Mouse (Mus musculus) embryonic fibroblast, embryonic 13.5 days (primary cell): ENCODE measurements around the gene Trim3.

Experiments used
- CTCF ChIP-seq: IDR thresholded peaks from 2 replicates; pipeline ENCODE4 v1.5.1; 2011; ENCODE audit warnings: mild to moderate bottlenecking, control low read depth, low read length, moderate library complexity, borderline replicate concordance; ENCODE audit not compliant: insufficient read depth
- POLR2A ChIP-seq: IDR thresholded peaks from 2 replicates; pipeline ENCODE4 v1.6.1; 2011; ENCODE audit warnings: low read depth, mild to moderate bottlenecking, control low read depth, low read length, moderate library complexity

GRCm38 (mm10) chr7:105641936-105642335 lies 8.6 kb upstream of the Trim3 start:
- TF ChIP-seq CTCF = no peak
- TF ChIP-seq POLR2A = no peak
